Mouse (Mus musculus) heart, postnatal 10 days (tissue): ENCODE measurements around the gene Cit. TPM values are rescaled to one million over a fixed set of nuclear protein-coding genes. Genes with fewer than 3 reads are reported as not detected.

ENCODE experiments used
- DNase-seq, 2 experiments: peaks; one replicate each; pipeline ENCODE4 v3.0.0; 2021
- intact Hi-C: fragments of 180-260 bp; cut with DNase I; formaldehyde crosslinking; loops from one replicate; pipeline ENCODE4 v1.15.1; 2025
- total RNA-seq, 2 experiments: library from RNA; stranded (reverse); gene quantifications; 2 replicates each; pipeline ENCODE4 v1.2.3; 2021

Gene Cit
- total RNA-seq, 2 experiments from 2014 or later = 9.6 to 9.8 TPM

DNA sequence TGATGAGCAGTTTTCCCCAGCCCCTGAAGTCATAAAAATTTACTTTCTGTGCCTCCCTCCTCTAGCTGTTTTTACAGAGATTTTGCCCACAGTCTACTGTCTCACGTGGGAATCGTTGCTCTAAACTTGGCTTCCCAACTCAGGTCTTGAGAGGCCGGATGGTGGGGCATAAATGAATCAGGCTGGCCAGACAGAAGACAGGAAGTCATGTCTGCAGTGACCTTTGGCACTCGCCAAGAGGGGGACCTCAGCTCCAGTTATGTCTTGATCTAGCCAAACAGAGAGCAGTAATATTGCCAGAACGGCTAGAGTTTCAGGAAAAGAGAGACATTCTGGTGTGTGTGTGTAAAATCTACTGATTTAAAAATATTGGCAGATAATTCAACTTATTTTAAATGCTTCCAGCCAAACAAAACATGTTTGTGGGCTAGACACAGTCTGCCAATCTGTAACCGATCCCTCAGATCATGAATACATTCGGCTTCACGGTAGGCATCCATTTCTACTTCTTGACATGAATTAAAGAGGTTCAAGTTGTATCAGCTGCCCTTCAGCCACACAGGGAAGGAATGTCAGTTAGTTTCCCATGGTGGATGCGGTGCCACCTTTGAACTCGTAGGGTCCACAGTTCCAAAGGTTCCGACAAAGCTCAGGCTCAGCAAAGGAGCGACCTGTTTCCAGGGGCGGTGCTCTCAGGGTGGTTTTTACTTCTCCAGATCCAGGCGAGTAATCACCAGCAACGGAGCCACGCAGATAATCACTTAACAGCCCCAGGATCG lies 5.4 kb downstream of the Cit start:
- intact Hi-C loops = no loop called here
- DNase-seq = no peak

DNA sequence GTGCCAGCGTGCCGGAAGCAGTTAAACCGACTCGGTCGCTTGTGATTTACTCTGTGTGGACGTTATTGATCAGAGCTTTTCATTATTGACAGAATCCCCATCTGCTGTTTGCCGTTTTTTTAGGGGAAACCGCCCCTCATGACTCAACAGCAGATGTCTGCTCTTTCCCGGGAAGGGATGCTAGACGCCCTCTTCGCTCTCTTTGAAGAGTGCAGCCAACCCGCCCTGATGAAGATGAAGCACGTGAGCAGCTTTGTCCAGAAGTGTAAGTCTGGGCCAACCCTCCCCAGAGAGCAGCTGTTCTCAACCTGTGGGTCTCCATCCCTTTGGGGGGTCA lies 5.9 kb downstream of the Cit start:
- DNase-seq = no peak
- intact Hi-C loops = no loop called here

DNA sequence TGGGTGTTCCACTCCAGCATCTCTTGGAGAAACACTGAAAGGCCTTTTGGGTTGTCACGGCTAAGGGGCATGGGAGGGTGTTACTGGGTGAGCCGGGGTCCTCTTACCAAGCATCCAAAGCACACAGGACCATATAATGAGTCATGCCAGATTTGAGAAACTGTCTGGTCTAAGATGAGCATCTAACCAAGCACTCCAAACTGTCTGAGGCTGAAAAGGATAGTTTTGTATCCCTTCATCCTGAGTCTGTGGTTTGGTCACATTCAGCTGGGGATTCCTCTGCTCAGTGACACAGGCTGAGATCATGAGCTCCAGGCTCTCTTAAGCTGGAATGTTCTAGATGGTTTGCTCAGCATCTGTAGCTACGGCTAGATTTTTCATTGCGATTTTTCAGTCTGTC lies 7.4 kb downstream of the Cit start:
- DNase-seq = no peak
- intact Hi-C loops = no loop called here

DNA sequence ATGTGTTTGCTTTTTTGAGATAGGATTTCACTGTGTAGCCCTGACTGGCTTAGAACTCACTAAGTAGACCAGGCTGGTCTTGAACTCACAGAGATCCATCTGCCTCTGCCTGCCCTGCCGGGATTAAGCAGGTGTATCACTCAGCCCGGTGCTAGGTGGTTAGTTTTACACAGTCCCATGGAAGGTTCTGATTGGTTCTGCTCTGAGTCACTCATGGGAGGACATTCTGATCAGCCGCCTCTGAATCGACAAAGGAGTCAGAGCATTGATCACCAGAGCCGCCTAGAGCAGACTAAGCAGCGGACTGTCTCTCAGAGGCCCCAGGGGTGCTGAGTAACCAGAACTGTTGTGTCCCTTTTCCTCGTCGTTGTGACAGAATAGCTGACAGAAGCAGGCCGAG lies 8.6 kb downstream of the Cit start:
- intact Hi-C loops = no loop called here
- DNase-seq = no peak

DNA sequence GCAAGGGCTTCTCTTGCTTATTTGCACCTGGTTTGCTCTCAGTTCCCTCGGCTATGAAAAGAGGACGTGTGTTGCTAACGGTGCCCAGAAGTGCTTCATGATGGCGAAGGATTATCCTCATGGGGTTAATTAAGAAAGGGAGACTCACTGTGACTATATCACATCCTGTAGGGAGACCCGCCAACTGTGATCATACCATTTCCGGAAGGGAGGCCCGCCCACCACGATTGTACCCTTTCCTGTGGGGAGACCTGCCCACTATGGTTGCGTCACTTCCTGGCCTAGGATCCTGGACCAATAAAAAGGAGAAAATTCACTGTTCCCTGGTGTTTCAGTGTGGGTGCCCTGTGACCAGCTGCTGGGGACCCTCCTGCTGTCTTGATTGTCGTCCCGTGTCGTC lies 9.3 kb downstream of the Cit start:
- peak; percentile 57 to 77 for DNase-seq
- intact Hi-C loops = no loop called here

DNA sequence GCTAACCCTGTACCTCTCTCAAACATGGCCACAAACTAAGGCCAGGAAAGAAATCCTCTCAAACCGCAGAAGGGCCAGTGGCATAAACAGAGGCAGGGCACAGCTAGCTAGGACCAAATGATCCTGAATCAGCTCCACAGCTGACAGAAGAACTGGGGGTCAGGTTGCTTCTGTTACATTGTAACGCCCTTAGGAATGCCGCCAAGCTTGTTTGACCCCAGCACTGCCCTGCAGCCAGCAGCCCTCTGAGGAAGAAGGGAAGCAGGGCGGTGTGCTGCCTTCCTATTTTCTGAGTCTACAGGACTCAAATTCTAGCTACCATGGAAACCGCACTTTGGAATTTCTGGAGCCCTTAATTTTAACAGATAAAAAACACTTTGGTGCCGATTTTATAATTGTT lies 13.6 kb downstream of the Cit start:
- intact Hi-C loops = no loop called here
- no peak for DNase-seq

DNA sequence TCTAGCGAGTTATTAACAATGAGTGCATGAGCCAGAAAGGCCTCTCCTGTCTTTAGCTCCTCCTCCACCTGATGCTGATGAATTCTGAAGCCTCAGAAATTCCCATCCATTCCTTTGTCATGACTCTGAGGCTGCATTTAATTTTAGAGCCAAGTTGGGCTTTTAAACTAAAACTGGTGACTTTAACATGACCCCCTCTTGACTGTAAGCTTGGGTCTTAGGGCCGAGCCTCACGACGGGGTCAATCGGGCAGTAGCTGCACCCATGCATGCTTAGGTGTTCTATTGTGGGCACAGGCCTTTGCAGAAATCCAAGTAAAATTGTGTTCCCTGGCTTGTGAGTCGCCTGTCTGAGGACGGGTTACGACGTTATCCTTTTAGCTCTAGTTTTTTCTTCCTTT lies 14.4 kb downstream of the Cit start:
- intact Hi-C loops = no loop called here
- DNase-seq = no peak

DNA sequence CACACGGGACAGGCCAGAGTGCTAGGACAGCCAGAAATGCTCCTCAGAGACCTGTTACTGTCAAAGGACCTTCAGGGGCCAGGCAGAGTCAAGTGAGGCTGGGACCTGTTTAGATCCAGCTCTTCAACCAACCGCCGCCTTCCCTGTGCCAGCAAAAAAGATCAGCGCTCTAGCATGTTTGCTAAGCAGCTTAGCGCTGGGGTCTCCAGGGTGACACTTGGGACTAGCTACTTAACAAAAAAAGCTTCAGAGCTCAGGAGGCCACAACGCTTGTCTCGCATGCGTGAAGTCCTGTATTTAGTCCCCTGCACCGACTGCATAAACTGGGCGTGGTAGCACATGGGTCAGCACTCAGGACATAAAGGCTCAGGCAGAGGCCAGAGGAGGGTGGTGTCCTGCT lies 16.9 kb downstream of the Cit start:
- intact Hi-C loops = no loop called here
- DNase-seq = no peak

DNA sequence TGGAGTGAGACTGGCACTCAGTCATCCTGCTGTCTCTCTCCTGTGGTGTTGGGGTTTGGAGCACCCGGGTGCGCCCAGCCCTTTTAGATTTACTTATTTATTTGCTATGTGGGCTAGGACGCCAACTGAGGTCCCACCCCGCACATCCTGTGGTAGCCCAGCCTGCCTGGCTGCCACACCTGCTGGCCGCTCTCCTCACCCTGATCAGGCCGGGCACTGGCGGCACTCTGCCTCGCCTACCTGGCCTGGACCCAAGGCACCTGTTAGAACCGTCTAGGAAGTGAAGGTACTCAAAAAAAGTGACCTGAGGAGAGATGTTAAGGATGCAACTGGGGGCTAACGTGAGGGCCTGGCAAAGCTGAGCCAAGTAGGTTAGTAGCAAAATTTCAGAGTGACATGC lies 17.4 kb downstream of the Cit start:
- intact Hi-C loops = no loop called here

DNA sequence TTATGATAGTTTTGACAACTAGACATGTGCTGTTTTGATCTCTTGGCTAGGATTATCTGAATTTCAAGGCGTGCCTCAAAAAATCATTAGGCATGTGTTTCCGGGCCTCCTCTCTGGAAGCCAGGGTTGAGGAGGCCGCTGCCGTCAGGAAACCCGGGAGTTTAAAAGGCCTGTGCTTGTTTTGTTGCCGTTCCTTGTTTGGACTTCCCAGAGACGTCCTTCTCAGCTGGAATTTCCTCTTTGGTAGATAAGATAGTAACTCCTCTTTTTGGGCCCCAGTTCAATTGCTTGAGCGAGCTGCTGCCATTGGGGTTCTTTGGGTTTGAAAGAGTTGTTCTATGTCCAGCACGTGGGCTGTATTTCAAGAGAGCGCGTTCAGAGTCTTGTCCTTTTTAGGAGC lies 21.2 kb downstream of the Cit start:
- DNase-seq = peak; percentile 22 to 39
- intact Hi-C loops = no loop called here

More for the DNA sequence above, 17.4 kb downstream of the Cit start:
- no peak for DNase-seq

DNA sequence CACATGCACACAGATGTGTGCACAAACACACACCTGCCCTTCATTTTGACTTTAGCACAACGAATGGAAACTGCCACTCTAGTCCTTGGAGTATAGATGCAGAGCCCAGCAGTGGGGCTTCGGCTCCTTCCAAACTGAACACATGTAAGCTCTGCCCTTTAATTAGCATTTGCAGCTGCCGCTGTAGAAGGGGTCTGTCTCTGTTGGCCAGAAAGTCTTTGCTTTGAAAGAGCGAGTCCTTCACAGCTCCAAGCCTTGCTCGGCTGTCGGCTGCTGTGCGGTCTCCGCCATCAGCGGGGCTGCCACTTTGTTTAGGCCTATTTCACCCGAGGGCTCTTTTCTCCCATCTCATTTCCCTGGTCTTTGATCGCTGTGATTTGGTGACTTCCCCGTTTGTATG lies 23.5 kb downstream of the Cit start:
- intact Hi-C loops = no loop called here

DNA sequence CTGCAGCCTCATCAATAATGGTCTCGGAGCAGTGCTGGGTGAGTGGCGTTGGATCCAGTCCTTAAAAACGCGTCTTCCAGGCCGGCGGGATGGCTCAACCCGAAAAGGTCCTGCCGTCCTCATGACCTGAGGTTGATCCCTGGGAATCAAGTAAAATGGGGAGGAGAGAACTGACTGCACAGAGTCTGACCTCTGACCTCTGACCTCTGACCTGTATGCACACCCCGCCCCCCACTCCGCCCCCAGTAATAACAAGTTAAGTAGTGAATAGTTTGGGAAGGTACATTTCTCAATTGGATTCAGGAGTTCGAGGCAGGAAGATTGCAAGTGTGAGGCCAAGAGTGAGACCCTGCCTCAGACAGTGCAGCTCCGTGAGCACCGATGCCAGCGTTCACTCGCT lies 24.1 kb downstream of the Cit start:
- no peak for DNase-seq

More for the DNA sequence above, 23.5 kb downstream of the Cit start:
- no peak for DNase-seq

DNA sequence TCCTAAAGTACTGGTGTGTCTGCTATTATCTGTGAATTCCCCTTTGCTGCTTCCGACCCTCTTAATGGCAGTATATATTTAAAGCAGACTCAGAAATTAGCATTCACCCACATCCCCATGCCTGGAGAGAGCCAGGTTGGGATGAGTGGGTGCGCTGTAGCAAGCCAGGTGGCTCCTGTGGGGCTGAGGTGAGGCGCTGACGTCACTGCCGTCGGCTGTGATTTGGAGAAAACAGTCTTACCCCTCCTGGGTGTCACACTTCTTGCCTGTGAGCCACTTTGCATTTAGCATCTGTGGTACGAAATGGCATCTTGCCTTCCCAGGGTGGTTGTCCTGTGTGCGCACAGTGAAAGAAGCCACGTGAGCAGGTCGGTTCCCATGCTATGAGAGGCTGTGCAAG lies 26.1 kb downstream of the Cit start:
- no peak for DNase-seq
- intact Hi-C loops = no loop called here

More for the DNA sequence above, 24.1 kb downstream of the Cit start:
- intact Hi-C loops = no loop called here

DNA sequence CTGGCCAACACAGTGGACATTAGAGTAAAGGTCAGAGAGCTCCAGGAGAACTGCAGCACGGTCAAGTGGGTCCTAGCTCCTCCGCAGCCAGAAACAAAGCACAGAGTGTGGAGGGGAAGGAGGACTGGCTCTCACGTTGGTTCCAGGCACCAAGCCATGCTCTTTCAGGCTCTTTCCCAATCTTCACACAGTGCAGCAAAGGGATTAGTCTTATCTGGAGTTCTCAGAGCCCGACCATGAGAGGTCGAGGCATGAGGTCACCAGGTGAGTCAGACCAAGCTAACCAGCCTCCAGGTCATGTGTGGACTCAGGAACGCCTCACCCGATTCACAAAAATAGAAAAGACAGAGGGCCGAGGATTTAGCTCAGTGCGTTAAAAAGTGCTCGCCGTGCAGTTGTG lies 27.0 kb downstream of the Cit start:
- intact Hi-C loops = no loop called here
- DNase-seq = peak; percentile 14 to 30

DNA sequence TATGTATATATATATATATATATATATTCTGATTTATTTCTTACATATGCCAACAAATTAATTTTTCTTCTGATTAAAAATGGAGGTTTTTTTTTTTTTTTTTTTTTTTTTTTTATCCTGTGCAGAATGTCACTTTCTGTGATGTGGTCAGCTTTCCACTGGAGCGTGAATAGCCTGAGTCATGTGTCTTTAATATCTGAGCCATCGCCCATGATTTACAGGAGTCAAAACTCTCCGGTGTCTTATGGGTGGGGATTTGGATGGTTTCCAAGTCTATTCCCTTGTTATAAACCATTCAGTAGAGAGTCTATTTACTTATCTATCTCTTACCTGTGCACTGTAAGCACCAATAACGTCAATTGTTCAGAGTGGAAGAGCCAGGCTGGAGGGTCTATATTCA lies 27.9 kb downstream of the Cit start:
- intact Hi-C loops = no loop called here
- DNase-seq = no peak

DNA sequence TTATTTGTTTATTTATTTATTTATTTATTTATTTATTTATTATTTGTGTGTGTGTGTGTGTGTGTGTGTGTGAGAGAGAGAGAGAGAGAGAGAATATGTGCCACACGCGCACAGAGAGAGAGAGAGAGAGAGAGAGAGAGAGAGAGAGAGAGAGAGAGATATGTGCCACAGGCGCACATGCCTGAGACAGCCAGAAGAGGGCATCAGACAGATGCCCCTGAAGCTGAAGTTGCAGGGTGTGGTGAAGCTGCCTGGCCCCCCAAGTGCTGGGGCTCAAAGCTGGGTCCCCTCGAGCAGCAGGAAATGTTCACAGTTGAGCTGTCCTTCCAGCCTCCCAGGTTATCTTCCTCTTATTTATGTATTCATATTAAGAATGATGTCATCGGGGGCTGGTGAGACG lies 32.3 kb downstream of the Cit start:
- no peak for DNase-seq
- intact Hi-C loops = no loop called here

DNA sequence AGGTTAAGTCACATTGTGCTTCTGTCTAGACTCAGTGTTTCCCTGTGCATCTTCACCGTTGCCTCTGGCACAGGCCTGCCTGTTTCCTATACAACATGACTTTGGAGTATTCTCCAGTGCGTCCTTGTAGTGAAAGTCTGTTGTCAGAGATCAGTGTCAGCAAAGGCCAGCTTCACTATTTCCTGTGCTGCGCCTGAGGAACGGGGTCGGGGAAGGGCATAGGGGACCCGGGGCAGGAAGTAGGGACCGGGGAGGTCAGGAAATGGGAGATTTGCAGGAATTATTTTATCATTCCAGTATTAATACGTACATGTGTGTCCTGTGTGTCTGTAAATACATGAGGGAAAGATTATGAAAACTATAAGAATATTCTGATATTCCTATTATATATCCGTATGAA lies 37.1 kb downstream of the Cit start:
- DNase-seq = no peak
- intact Hi-C loops = no loop called here

DNA sequence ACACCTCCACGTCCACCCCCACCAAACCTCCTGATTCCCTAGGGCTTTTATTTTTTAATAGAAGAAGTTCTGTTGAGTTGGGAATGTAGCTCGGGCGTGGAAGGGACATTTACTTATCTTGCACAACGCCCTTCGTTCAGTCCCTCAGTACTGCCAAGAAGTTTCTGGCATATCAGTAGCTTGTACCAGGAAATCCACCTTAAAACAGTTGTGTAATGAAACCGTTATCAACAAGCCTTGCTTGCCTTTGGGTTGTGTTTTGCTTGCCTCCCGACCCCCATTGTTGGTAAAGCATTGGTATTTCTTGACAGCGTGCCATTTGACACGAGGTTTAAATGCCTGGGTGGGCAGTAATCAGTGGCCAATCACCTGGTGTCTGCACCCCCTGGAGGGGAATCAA lies 39.4 kb downstream of the Cit start:
- DNase-seq = no peak
- intact Hi-C loops = no loop called here

DNA sequence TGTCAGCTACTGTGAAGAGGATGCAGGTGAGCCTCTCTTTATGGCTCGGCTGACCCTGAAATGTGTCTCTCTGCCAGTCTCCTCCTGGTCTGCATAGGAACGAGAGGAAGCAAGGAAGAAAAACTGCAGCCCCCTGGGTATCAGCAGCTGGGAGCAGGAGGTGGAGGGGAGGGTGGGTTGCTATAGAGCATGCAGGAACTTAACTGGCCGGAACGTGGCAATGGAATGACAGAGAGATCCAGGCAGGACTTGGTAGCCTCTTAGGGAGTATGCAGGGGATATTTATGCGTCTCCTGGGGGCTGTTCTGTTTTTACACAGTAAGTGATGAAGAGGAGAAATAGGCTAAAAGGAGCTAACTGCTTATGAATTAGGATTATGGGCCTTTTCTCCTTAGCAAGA lies 48.7 kb downstream of the Cit start:
- intact Hi-C loops = no loop called here
- DNase-seq = no peak

DNA sequence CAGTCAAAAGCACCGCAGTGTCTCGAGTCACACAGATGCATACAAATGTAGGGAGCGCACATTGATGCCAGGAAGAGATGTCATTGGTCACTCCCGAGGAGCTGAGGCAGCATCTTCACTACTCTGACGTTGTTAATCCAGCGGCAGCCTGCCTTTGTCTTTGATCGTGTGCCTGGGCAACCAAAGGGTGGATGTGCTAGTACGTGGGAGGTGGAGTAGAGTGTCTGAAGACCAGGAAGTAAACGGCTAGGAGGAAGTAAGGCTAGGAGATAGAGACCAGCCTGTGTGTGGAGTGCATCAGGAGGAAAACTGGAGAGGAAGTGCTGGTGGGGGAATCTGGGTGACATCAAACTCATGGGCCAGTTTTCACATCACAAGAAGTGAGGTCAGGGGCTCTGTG lies 52.0 kb downstream of the Cit start:
- DNase-seq = no peak
- intact Hi-C loops = no loop called here

DNA sequence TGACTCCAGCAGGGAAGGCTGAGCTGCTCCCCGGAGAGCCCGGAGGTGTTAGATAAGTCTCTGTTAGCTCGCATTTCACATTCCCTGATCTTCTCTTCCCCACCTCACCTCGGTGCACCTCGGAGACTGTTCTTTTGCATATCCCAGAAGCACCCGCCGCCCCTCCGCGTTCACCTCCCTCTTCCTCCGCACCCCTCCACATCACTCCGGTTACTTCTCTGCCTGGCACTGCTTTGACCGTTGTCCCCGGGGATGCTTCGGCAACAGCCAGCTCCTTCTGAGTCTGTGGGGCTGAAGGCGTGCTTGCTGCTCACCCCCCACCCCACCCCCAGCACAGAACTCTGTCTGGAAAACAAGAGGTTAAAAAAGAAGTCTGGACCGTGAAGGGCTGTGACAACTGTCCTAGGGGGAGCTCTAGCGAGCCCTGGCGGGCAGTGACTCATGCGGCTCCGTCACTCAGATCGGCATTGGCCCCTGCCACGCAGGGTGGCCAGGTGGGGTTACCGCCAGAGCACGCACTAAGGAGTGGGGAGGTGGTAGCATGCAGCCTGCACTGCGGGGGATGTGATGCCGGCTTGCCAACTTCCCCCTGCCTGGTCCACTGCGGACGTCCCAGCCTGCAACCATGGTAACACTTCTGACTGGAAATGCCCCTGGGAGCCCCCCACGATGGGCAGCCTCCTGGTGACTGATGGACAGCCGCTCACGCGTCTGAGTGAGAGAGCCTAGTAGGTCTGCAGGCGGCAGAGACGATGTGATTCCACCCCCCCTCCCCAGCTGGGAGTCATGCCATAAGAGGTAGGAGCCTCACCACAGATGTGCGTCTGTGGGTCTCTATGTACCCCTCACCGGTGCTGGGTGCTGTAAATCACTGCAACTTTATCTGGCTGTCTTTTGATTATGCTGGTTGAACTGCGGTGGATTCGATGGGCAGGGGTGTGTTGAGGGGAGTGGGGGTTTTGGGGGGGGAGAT lies 62.2 kb downstream of the Cit start:
- intact Hi-C loops = loop anchor here (2.0 kb wide), 1 partner anchor 117 kb away; no protein-coding TSS in a partner anchor
- peak; percentile 42 to 50 for DNase-seq

DNA sequence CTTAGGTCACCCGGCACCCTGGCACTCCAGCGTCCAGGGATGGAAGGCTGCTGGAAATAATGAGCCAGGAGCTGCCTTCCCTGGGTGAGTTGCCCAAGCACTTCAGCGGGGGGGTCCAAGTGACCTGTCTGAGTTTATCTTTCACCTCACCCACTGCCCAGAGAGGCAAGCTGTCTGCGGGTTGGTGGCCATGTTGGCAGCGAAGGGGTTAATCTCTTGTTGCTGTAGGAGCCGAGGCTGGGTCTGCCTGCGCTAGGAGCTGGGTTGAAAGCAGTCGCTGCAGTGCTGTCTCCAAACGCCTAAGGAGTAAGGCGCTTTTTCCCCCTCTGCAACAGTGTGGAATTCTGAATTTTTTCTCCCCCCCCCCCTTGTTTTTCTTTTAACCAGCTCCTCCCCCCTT lies 63.2 kb downstream of the Cit start:
- peak; percentile 8 to 18 for DNase-seq
- intact Hi-C loops = no loop called here
